Mouse (Mus musculus) megakaryocyte, embryonic 14.5 days (primary cell): ENCODE results near the gene Ccr5. TPM values are rescaled to one million over a fixed set of nuclear protein-coding genes. Genes with fewer than 3 reads are reported as not detected.
"Not testable (repeated sequence)": the region's sequence is repeated elsewhere in the genome, so short reads cannot be mapped to it uniquely, and the experiment has no call there.

Experiments used
- H3K27me3 ChIP-seq: replicated peaks from 2 replicates; pipeline ENCODE3; 2012; ENCODE audit warnings: inconsistent platforms
- H3K36me3 ChIP-seq: replicated peaks from 2 replicates; pipeline ENCODE3; 2012; ENCODE audit warnings: low read length, inconsistent platforms, mixed read lengths
- H3K4me1 ChIP-seq: 2 replicates; pipeline ENCODE4 v1.6.1; 2012; ENCODE audit warnings: inconsistent platforms
- H3K4me3 ChIP-seq: replicated peaks from 2 replicates; pipeline ENCODE3; 2012; ENCODE audit warnings: moderate library complexity, mild to moderate bottlenecking, inconsistent platforms
- H3K9me3 ChIP-seq: 2 replicates; pipeline ENCODE4 v1.6.1; 2012; ENCODE audit warnings: inconsistent platforms
- FLI1 ChIP-seq: IDR thresholded peaks from 2 replicates; pipeline ENCODE4 v1.6.1; 2012; ENCODE audit warnings: low read length, inconsistent platforms, mixed read lengths
- GATA1 ChIP-seq: IDR thresholded peaks from 3 replicates; pipeline ENCODE4 v1.6.1; 2012; ENCODE audit warnings: mixed read lengths, low read length, inconsistent platforms, borderline replicate concordance
- polyA plus RNA-seq: library from polyadenylated mRNA; stranded (reverse); fragments of >175 nt; gene quantifications from 2 replicates; pipeline ENCODE4 v1.2.3, GENCODE M21; 2012; ENCODE audit warnings: low replicate concordance; ENCODE audit not compliant: insufficient read depth

Gene Ccr5
- 0.17 TPM in 1 of 2 replicates, not detected in the other for polyA plus RNA-seq

DNA sequence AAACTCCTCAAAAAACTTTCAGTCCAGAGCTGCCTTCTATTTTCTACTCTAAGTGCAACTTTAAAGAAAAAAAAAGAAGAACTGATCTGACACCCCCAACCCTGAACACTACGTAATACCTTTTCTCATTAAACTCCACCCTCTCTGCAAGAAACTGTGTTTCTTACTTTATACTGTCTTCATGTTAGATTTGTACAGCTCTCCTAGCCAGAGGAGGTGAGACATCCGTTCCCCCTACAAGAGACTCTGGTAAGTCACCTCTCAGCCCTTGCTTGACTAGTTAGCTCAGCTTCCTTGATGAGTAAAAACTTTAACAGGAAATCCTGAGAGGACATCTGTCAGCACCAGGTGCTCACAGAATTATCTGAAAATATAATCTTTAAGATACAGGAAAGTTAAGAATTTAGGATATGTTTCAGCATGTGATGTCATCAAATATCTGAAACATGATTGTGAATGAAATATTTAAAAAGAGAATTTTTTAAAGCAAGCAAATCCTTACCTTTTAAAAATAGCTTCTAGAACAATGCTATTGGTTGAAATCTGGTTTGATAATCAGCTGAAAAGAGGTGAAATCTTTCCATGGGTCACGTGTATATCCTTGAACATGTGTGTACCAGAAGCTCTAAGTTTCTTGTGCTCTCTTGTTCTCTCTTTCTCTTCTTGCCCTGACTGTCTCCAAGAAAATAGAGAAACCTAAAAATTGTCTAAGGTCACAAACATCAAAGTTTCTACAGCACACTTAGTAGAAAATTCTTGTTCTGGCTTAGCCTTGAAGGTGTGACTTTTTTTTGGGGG, at the start of gene Ccr5:
TSS of gene Ccr5 (plus strand) at position 157 of the 798 bp plus-strand sequence.
- Histone ChIP-seq H3K4me3 (no peak within 1 kb of the TSS), H3K36me3 (no peaks in the 10 kb centered on the region), H3K27me3 (no peaks in the 10 kb centered on the region), H3K4me1 (peaks cover 19% of the 10 kb centered on the region), H3K9me3 (no peaks in the 10 kb centered on the region)
- TF ChIP-seq GATA1 (no peak), FLI1 (no peak)

DNA sequence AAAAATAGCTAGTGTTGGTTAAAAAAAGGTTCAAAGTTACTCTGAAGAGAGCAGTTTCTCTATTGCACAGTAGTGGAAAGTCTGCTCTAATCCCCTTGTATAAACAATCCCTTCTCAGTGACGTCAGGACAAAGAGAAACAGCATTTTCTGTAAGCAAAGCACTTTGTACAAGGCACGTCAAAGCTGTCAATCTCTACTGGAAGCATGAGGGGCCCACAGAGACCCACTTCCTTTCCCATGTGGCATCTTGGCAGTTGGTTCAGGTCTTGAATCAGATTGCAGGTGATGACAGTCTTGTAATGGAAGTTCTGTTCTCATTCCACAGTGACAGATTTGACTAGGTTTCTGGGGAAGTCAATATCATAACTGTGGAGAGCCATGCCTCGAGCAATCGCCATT, 41.5 kb upstream of the Ccr5 start:
- TF ChIP-seq FLI1 (no peak), GATA1 (no peak)
- H3K36me3 ChIP-seq: no peaks in the 10 kb centered on the region
- peaks cover 8% of the 10 kb centered on the region for H3K4me1 ChIP-seq
- no peaks in the 10 kb centered on the region for H3K27me3 ChIP-seq
- H3K4me3 ChIP-seq: no peak overlapping the region
- no peaks in the 10 kb centered on the region for H3K9me3 ChIP-seq

DNA sequence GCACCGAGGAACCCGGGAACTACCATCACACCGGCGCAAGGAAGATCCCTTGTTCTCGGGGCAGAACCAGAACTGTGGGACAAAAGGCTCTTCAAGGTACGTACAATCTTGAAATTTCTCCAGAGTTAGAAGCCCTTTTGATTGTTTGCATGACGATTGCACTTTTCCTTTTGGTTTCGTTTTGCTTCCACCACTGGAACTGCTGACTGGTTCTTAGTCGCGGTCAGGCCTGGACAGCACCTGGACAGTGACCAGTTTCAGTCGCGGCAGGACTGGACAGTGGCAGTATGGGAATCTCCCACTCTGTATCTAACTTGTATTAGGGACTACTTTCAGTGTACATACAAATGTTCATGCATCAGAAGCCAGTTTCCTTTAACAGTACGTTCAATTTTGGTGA, 40.9 kb upstream of the Ccr5 start:
- H3K27me3 ChIP-seq, H3K36me3 ChIP-seq, H3K4me1 ChIP-seq, H3K9me3 ChIP-seq, H3K4me3 ChIP-seq: not testable (repeated sequence)

DNA sequence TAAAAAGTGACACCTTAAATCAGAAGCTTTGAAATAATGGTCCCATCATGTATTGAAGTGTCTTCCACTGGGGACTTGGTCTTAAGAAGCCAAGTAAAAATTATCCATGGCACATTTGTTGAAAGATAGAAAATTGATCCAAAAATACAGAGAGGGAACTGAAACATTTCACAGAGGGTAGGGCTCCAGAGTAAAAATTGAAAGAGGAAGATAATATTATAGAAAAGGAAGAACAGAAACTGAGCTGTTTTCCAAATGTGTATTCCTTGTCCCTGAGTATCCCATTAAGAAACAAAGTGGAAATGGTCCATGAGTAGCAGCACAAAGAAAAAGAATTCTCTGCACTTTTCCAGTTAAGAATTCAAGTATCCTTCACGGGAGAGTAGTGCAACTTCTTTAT, 30.9 kb upstream of the Ccr5 start:
- Histone ChIP-seq H3K4me1 (peaks cover 3% of the 10 kb centered on the region; the same call in 1 of the 2 replicates), H3K9me3 (no peaks in the 10 kb centered on the region), H3K4me3 (no peak overlapping the region), H3K27me3 (no peaks in the 10 kb centered on the region), H3K36me3 (no peaks in the 10 kb centered on the region)
- TF ChIP-seq GATA1 (no peak), FLI1 (no peak)

DNA sequence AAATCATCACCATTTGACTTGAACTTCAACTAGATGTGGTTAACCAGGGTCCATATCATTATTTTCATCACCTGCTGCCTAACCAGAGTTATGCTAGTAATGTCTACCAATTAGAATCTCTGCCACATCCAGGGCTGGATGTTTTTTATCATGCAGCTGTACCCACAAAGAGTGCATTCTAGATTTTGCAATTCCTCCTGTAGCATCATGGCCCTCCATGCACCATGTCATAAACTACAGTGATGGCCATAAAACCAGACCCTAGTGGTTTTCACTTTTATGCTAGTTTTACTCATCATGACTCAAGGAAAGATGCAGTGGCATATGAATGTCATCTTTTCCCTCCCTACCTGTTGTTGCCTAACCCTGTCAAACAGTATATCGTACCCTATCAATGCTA, 22.2 kb upstream of the Ccr5 start:
- Histone ChIP-seq H3K4me1 (peaks cover 39% of the 10 kb centered on the region), H3K4me3 (no peak overlapping the region), H3K9me3 (no peaks in the 10 kb centered on the region), H3K36me3 (no peaks in the 10 kb centered on the region), H3K27me3 (no peaks in the 10 kb centered on the region)
- TF ChIP-seq GATA1: no peak
- no peak for TF ChIP-seq FLI1

DNA sequence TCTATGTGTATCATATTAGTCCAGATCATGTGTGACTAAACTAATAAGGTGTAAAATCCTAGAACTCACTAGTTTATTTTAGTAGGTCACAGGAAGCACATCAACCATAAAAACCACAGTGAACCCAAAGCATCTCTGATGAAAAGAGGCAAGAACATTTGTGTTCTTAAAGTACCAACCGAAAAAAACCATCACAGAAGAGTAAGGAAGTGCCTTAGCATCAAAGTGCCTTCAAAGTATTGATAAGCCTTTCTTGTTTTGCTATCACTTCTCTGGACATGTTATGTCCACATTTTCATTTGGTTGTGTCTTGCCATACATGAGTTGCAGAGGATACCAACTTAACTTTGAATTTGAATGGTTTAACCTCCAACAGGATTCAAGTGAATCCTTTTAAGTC, 21.0 kb upstream of the Ccr5 start:
- TF ChIP-seq FLI1 (no peak), GATA1 (no peak)
- no peaks in the 10 kb centered on the region for H3K27me3 ChIP-seq
- H3K4me1 ChIP-seq: peaks cover 41% of the 10 kb centered on the region
- no peaks in the 10 kb centered on the region for H3K36me3 ChIP-seq
- H3K4me3 ChIP-seq: no peak overlapping the region
- no peaks in the 10 kb centered on the region for H3K9me3 ChIP-seq

DNA sequence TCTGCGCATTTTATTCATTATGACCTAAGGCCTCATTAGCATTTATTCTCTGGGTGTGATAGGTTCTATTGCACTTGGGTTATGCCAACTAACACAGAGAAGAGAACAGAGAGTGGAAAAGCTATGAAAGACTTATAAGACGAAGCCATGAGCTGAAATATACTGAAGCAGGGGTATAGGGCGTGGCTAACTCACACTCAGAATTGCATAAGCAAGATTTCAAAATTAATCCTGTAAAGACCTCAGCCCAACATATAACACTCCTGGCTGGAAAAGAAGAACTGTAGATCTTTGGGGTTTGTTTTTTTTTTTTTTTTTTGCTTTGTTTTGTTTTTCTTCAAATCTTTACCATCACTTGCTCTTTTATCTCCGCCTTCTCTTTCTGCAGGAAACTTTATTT, 19.6 kb upstream of the Ccr5 start, which contains the start of gene Ccr2:
TSS of gene Ccr2 (plus strand) at position 228 of the 400 bp plus-strand sequence.
- Histone ChIP-seq H3K36me3 (no peaks in the 10 kb centered on the region), H3K4me3 (no peak within 1 kb of the TSS), H3K27me3 (no peaks in the 10 kb centered on the region), H3K4me1 (peaks cover 51% of the 10 kb centered on the region), H3K9me3 (no peaks in the 10 kb centered on the region)
- TF ChIP-seq GATA1: no peak

DNA sequence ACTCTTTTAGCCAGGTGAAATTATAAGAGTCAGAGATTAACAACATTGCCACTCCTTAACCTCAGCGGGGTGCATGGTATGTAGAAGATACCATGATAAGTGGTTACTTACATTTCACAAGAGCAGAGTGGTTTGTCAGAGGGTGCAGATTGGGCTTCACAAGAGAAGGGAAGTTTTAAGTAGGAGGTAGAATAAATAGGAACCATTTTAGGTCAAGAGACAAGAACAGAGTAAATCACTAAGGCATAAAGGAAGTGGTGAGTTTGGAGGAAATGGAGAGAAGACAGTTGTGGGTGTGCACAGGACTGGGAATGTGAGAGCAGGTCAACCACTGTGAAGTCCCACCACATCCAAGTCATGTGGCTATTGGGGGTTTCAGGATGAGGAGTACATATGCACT, 18.1 kb upstream of the Ccr5 start:
- Histone ChIP-seq H3K27me3 (no peaks in the 10 kb centered on the region), H3K4me3 (peak overlapping the region; percentile 68), H3K36me3 (no peaks in the 10 kb centered on the region), H3K9me3 (no peaks in the 10 kb centered on the region), H3K4me1 (peaks cover 63% of the 10 kb centered on the region)
- TF ChIP-seq FLI1 (no peak), GATA1 (no peak)

DNA sequence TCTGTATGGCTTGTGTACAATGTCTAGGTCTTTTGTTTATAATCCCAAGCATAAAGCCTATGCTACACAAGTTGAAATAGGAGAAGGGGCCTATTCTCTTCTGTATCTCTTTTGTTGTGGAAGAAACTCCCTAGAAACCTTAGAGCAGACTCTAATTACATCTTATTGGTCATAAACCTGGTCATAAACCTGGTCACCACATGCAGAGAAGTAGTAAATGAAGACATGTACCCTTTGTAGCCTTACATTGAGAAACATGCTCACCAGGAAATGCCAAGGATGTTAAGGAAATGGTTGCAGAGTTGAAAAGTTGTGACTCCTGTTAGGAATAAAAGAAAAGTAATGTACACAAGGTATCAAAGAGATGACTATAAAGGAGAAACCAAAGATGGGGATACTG, 16.1 kb upstream of the Ccr5 start:
- Histone ChIP-seq H3K27me3 (no peaks in the 10 kb centered on the region), H3K9me3 (no peaks in the 10 kb centered on the region), H3K36me3 (peaks cover 3% of the 10 kb centered on the region), H3K4me1 (peaks cover 73% of the 10 kb centered on the region), H3K4me3 (no peak overlapping the region)
- no peak for TF ChIP-seq GATA1
- no peak for TF ChIP-seq FLI1

DNA sequence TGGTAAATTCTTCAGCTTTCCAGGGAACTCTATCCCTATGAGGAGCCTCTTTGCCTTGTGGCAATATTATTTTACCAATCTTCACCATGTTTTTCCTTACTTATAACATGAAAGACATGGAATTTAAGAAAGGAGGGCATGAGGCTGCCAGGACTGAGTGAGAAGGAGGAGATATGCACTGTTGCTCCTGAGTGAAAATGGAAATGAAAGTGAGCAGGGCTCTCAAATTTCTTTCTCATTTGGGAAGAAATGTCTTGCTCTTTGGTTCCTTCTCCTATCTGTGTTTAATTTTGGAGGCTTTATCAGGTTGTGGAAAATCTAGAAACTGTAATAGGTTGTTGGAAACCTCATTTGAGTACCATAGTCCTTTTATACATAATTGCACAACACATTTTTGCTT, 14.1 kb upstream of the Ccr5 start:
- Histone ChIP-seq H3K4me1 (peaks cover 70% of the 10 kb centered on the region), H3K27me3 (no peaks in the 10 kb centered on the region), H3K9me3 (no peaks in the 10 kb centered on the region), H3K36me3 (peaks cover 9% of the 10 kb centered on the region), H3K4me3 (no peak overlapping the region)
- TF ChIP-seq FLI1 (no peak), GATA1 (no peak)

DNA sequence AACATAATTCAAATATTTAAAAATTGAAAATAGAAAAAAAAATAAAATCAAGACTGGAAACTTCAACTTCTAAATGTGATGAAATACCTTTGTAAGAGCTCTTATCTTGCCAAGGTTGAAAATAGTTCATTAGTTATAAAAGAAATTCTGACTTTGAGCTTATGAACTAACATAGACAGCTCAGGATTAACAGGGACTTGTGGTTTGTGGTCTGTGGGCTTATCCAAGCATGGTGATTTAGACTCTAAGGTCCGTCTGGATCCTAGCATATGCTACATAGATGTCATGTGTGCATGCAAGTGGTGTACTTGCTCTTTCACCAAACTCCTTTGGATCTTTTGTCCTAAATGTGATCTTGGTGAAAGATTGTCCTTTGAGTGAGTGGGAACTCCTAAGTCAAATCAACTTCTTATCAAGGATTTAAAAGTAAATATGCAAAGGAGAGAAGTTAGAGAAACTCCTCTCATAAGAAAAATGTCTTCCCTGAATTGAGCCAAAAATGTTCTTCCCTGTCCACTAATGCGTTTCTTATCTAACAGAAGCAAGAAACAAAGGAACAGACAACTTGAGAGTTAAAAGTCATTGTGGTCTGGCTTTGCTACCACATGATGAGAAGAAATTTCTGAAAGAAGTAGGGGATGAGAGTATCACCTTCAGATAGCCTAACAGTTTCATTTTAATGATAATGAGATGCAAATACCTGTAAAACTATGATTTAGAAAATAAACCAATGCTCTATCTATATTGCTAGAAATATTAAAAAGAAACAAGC, 12.8 kb upstream of the Ccr5 start:
- Histone ChIP-seq H3K36me3 (peaks cover 9% of the 10 kb centered on the region), H3K9me3 (no peaks in the 10 kb centered on the region), H3K27me3 (no peaks in the 10 kb centered on the region), H3K4me3 (peak overlapping the region; percentile 77), H3K4me1 (peaks cover 68% of the 10 kb centered on the region)
- peak; percentile 9; the same call in 1 of the 3 replicates for TF ChIP-seq GATA1
- TF ChIP-seq FLI1: no peak
